In the genomic region with DNA sequence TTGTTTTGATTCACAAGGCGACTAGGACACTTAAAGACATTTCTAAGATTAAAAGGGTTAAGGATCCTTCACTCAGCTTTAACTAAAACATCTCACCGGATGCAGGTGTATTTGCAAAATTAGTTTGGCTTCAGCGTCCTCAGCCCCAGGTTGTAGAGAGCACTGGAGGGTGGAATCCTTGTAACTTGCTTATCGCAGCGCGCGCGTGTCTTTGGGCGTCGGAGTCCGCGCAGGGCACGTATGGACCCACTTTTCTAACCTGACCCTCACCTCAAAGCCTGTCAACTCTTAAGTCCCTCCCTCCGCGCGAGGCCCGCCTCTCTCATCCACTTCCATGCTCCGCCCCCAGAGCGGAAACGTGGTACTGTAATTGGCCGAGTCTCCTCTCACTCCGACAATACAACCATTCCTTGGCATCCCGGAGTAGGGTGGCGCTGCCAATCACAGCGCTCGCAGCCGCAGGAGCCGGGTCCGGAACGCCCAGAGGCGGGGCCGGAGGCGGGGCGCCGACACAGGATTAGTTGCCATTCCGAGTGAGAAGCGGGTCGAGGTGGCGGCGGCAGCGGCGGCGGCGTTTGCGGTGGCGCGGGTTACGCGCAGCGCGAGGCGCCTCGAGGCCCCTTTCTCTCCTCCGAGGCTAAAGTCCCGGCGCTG, we compare ENCODE assay signal across 1 mouse cellular context.
TF ChIP-seq lines count a peak whose summit lies in the region.

No protein-coding gene starts in this region.

TF ChIP-seq in CH12.LX, 34 proteins besides CTCF, POLR2A, EP300 and RAD21 (continued from another document):
- TF ChIP-seq MXI1 (IDR thresholded peaks at IDR 0.05; ENCODE audit: low read depth, low read length) (peak; percentile 59), ETS1 (conservative IDR thresholded peaks at IDR 0.05; ENCODE audit: low read depth, low read length) (0 out of 2 replicates have a peak, but pooled peaks have one; percentile 15), UBTF (IDR thresholded peaks at IDR 0.05; ENCODE audit: low read depth, low read length) (peak; percentile 65; the same call in 1 of the 2 replicates), SIN3A (IDR thresholded peaks at IDR 0.05; ENCODE audit: low read length) (peak; percentile 77; the same call in 1 of the 2 replicates), IRF4 (IDR thresholded peaks at IDR 0.05; ENCODE audit: low read depth, low read length) (peak; percentile 28; the same call in 1 of the 2 replicates), TCF12 (IDR thresholded peaks at IDR 0.05; ENCODE audit: low read depth, low read length) (peak; percentile 96), CHD2 (IDR thresholded peaks at IDR 0.05; ENCODE audit: low read length) (peak; percentile 92), ELF1 (IDR thresholded peaks at IDR 0.05; ENCODE audit: low read depth, low read length) (peak; percentile 72), ZC3H11A (IDR thresholded peaks at IDR 0.05; ENCODE audit: low read depth, low read length) (no peak), JUND (conservative IDR thresholded peaks at IDR 0.05; ENCODE audit: low read depth, low read length) (no peak), MAZ (IDR thresholded peaks at IDR 0.05; ENCODE audit: low read depth, low read length) (0 out of 2 replicates have a peak, but pooled peaks have one; percentile 52), POLR2AphosphoS2 (IDR thresholded peaks at IDR 0.05; ENCODE audit: low read depth, low read length) (0 out of 2 replicates have a peak, but pooled peaks have one; percentile 61), CHD1 (IDR thresholded peaks at IDR 0.05; ENCODE audit: low read depth, low read length) (0 out of 2 replicates have a peak, but pooled peaks have one; percentile 57), RCOR1 (conservative IDR thresholded peaks at IDR 0.05; ENCODE audit: low read depth, low read length) (0 out of 2 replicates have a peak, but pooled peaks have one; percentile 27), MAFK (IDR thresholded peaks at IDR 0.05; ENCODE audit: insufficient replicate concordance, low read length) (no peak), E2F4 (IDR thresholded peaks at IDR 0.05; ENCODE audit: insufficient replicate concordance, low read depth, low read length) (0 out of 2 replicates have a peak, but pooled peaks have one; percentile 33), ZKSCAN1 (IDR thresholded peaks at IDR 0.05; ENCODE audit: borderline replicate concordance, low read depth, low read length) (no peak)
